Mouse (Mus musculus) natural killer cell, adult 2 months (primary cell): ENCODE data around the gene Trpt1.

ENCODE experiments used
- DNase-seq, 2 experiments: peaks; one replicate each; pipeline ENCODE4 v3.0.0; 2022; ENCODE audit warnings: low spot score in 2 of 2

Trpt1 gene

GRCm38 (mm10) chr19:6993011-6993770 lies 2.7 kb upstream of the Trpt1 start:
- DNase-seq = no peak

GRCm38 (mm10) chr19:6994002-6994401 lies 1.9 kb upstream of the Trpt1 start:
- no peak for DNase-seq

GRCm38 (mm10) chr19:6994489-6994888 lies 1.4 kb upstream of the Trpt1 start:
- DNase-seq = no peak

GRCm38 (mm10) chr19:6995255-6995991 lies 508 bp upstream of the Trpt1 start:
- DNase-seq = no peak

- no peak for DNase-seq
Observed at GRCm38 (mm10) chr19:6997721-6998290, 1.9 kb downstream of the Trpt1 start.

GRCm38 (mm10) chr19:6999360-7000063 lies 3.6 kb downstream of the Trpt1 start:
- no peak for DNase-seq

GRCm38 (mm10) chr19:7006892-7007593 lies 11.1 kb downstream of the Trpt1 start:
- no peak for DNase-seq

GRCm38 (mm10) chr19:7012426-7012825 lies 16.5 kb downstream of the Trpt1 start:
- DNase-seq = no peak

GRCm38 (mm10) chr19:7013984-7014383 lies 18.1 kb downstream of the Trpt1 start:
- no peak for DNase-seq

GRCm38 (mm10) chr19:7014481-7015135 lies 18.7 kb downstream of the Trpt1 start:
- no peak for DNase-seq

GRCm38 (mm10) chr19:7017541-7018457 lies 21.9 kb downstream of the Trpt1 start:
- peak; percentile 61 to 63 for DNase-seq

- peak; percentile 24 to 30 for DNase-seq
Observed at GRCm38 (mm10) chr19:7018546-7018945, 22.6 kb downstream of the Trpt1 start.

- peak; percentile 81 to 87 for DNase-seq
Observed at GRCm38 (mm10) chr19:7019191-7019590, 23.3 kb downstream of the Trpt1 start, which contains the start of gene Fermt3. Fermt3 (minus strand) TSS chr19:7019469.

- DNase-seq = peak; percentile 67 to 74
Observed at GRCm38 (mm10) chr19:7020224-7020641, 24.3 kb downstream of the Trpt1 start.

GRCm38 (mm10) chr19:7029531-7029930 lies 33.6 kb downstream of the Trpt1 start:
- DNase-seq = no peak

GRCm38 (mm10) chr19:7034006-7034405 lies 38.1 kb downstream of the Trpt1 start:
- DNase-seq = no peak

GRCm38 (mm10) chr19:7039088-7039720 lies 43.3 kb downstream of the Trpt1 start:
- DNase-seq = peak; percentile 48 to 62

GRCm38 (mm10) chr19:7039841-7040636 lies 44.1 kb downstream of the Trpt1 start, which contains the start of gene Stip1:
Stip1 (minus strand) TSS chr19:7039967.
- peak; percentile 99 for DNase-seq
